Mouse (Mus musculus) C2C12 (cell line): ENCODE data around the gene Cd79a.

Experiments used
- CEBPB ChIP-seq: IDR thresholded peaks from one replicate; pipeline ENCODE4 v1.6.1; 2011; ENCODE audit warnings: low read depth, mild to moderate bottlenecking, control low read depth, moderate library complexity
- CTCF ChIP-seq: IDR thresholded peaks from one replicate; pipeline ENCODE4 v1.5.1; 2011; ENCODE audit not compliant: control insufficient read depth, insufficient read depth, insufficient read length
- MAX ChIP-seq: IDR thresholded peaks from one replicate; pipeline ENCODE4 v1.6.1; 2011; ENCODE audit warnings: mild to moderate bottlenecking, control low read depth
- USF1 ChIP-seq: IDR thresholded peaks from one replicate; pipeline ENCODE4 v1.6.1; 2011; ENCODE audit warnings: low read depth, mild to moderate bottlenecking, control low read depth, moderate library complexity

GRCm38 (mm10) chr7:24897959-24898358 is 778 bp downstream of the Cd79a start:
- TF ChIP-seq CTCF (no peak), MAX (no peak), USF1 (no peak), CEBPB (no peak)
